Mouse (Mus musculus) CH12F3 (cell line): Measurements from ENCODE around the gene Muc2.

Source experiments
- in situ Hi-C: fragments of 300-500 bp; cut with MboI; formaldehyde crosslinking; loops from 2 replicates; pipeline ENCODE4 v1.14.3; 2020; ENCODE audit warnings: low sequenced_read_pairs

Muc2 gene

DNA sequence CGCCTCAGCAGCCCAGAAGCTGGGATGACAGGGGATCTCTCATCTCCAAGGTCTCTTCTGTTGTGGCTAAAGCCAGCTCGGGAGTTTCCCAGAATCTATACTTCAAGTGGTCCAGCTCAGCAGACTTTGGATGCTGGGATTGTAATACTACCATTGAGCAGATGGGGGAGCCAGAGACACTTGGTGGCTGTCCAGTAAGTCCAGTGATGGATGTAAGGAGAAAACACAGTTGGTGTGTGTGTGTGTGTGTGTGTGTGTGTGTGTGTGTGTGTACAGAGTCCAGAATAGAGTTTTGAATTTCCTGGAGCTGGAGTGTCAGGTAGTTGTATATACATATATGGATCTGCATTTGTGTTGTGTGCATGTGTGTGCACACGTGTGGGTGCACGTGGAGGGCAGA is 65.7 kb downstream of the Muc2 start:
- in situ Hi-C loops: loop anchor here (25.0 kb wide), 1 partner anchor 181 kb away; the partner anchor contains the start of gene Brsk2

DNA sequence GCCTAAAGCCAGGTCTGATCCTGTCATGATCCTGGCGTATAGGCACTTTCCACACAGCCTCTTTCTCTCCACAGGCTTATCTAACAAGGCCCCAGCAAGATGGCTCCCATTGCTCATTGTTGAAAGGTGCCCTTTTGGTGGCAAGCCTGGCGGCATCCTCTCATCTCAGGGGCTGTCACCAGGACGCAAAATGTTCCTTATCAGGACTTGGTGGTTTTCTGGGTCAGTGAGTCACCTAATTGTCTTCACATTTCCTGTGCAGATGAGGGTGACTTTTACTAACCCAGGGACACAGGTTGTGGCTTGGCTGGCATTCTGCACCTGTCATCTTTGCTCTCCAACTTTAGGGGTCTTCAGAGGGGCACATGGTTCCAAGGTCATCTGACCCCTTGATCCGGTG is 68.2 kb downstream of the Muc2 start:
- in situ Hi-C loops: loop anchor here (25.0 kb wide), 1 partner anchor 179 kb away; the partner anchor contains the start of gene Brsk2

DNA sequence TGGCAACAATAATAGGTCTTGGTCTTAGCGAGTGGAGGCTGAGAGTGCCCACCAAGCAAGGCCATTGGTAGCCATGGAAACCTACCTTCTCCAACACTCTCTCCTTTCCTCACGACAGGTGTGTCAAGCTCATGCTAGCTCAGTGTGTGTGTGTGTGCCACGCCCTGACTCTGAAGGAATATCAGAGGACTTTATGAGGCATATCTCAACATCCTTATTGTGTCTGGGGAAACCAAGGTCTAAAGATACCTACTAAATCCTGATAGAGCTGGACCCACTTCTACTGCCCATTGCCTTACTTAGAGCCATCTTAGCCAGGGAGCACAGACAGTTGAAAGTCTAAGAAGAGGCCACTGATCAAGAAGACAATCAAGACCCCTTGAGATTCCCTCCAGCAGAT is 80.4 kb downstream of the Muc2 start:
- in situ Hi-C loops: loop anchor here (25.0 kb wide), 1 partner anchor 167 kb away; the partner anchor contains the start of gene Brsk2

DNA sequence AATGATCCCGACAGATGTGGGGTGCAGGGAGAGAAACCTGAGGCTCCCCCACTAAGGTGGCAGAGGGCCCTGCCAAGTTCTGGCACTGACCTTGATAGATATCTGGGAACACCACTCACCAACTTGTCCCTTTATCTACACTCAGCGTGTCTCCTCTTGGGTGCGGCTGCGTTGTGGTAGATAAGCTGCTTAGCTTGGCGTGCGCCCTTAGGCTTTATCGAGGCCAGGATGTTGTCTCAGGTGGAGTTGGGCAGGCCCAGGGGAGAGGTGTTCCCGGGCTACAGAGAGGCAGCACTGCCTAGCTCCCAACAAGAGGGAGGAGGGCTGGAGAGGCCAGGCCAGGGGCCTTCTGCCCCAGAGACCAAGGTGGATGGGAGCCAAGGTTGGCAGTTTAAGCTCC is 80.8 kb downstream of the Muc2 start:
- in situ Hi-C loops: loop anchor here (25.0 kb wide), 1 partner anchor 166 kb away; the partner anchor contains the start of gene Brsk2

DNA sequence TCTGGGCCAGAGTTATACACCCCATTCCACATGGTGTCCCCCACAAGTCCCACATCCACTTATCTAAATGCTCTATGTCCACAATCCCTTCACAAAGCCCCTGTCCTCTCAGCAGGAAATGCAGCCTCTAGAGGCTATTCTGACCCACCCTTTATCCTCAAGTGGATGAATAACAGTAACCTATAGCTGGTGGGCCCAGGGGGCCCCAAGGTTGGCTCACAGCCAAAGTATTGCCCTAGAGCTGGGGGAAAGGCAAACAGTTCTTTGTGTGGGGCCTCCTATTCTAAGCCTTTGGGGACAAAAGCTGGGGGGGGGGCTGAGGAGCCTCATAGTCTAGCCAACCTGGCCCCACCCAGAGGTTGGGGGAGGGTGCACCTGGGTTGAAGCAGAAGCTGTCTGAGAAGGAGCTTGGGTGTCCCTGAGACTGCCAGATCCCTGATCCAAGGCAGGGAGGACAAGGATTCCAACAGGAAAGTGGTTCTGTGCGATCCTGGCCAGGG is 82.0 kb downstream of the Muc2 start:
- in situ Hi-C loops: loop anchor here (25.0 kb wide), 1 partner anchor 165 kb away; the partner anchor contains the start of gene Brsk2

DNA sequence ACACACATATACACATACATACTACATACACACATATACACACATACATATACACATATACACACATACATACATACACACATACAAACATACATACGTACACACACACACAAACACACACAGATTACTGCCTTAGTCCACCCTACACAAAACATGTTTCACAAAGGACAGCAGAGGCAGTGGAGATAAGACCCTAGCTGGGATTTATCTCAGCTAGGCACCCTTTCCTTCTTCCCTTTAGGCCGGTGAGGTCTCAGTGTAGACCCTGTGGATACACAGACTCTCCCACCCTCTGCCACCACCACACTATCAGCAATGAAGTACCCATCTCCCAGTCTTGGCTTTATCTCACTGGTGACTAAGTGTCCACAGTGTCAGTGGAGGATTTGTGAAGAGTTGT is 84.7 kb downstream of the Muc2 start:
- in situ Hi-C loops: loop anchor here (25.0 kb wide), 1 partner anchor 162 kb away; the partner anchor contains the start of gene Brsk2

DNA sequence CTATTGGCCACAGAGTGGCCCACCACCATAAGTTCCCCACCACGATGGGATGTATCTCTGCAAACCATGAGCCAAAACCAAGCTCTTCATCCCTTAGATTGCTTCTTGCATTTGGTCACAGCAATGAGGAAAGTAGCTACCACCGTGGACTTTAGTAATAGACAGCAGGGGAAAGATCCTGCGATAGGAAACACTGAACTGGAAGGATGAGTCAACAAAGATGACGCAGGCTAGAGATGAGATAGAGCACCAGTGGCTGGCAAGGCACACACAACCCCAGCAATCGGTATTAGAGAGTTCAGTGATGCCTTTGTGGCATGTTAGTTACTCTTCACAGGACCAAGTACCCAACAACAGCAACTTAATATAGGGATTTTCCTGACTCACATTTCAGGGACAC is 86.1 kb downstream of the Muc2 start:
- in situ Hi-C loops: no loop called here

DNA sequence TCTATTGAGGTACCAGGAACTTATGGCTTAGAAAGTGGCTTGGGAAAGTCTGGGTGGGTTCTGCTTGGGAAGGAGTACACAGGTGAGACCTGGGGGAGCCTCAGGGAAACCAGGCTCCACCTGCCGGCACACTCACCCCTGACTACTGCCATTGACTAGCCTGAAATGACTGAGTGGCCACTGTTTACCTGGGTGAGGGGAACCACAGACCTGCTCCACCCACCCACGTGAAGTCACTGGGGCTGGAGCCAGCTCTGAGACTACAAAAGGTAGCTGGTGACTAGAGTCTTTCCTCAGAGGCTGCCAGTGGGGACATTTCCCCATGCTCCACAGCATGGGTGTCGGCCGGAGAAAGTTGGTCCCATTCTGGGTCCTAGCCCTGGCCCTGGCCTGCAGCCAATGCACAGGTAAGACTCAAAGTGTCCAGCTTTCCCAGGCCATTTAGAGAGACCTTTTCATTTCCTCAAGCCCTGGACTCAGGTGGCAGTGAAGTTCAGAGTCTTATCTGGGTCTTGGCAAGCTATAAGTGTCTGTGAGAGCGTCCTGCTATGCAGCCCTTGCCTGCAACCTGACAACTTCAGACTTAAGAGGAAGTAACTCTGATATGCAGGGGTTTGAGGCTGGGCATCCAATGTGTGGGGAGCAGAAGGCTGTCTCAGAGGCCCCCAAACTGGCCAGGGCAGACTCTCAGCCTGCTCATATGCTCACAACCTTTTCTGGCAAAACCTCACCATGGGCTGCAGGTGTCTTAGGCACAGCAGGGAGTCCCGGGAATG is 98.7 kb downstream of the Muc2 start, which contains the start of gene Muc5ac:
TSS of gene Muc5ac (plus strand) at position 296 of the 776 bp plus-strand sequence.
- in situ Hi-C loops: no loop called here

DNA sequence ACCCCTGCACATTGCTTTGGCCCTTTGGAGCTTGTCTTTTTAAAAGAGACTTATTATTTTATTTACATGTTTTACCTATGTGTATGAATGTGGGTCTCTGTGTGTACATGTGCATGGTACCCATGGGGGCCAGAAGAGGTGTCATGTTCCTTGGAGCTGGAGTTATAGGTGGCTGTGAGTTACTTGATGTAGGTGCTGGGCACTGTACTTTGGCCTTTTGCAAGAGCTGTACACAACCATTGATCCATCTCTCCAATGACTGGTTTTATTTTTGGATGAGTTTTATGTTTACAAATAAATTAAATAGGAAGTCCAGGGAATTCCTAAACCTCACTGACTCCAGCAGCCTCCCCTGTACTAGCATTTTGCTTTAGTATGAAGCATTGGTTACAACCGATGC is 104.1 kb downstream of the Muc2 start:
- in situ Hi-C loops: no loop called here

DNA sequence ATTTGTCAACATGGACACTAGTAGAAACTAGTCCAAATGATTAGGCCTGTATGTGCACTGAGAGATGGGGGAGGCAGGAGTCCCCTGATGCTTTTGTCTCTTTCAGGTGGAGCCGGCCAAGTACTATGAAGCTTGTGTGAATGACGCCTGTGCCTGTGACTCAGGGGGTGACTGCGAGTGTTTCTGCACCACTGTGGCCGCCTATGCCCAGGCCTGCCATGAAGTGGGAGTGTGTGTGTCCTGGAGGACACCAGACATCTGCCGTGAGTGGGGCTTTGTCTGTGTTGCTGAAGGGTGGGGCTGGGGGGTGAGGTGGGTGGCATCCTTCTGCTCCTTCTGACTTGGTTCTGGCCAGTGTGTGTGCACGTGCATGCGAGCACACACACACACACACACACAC is 113.1 kb downstream of the Muc2 start:
- in situ Hi-C loops: no loop called here
